Mouse (Mus musculus) lung, adult 2 months (tissue): ENCODE data around the gene Gm20716.

Experiments
- CTCF ChIP-seq: fragments of 200-500 bp; IDR thresholded peaks from 2 replicates; pipeline ENCODE4 v1.5.1; 2011; ENCODE audit warnings: mild to moderate bottlenecking, low read length, control low read depth; ENCODE audit not compliant: insufficient read depth
- POLR2A ChIP-seq: fragments of 200-500 bp; IDR thresholded peaks from 2 replicates; pipeline ENCODE4 v1.6.1; 2011; ENCODE audit warnings: low read depth, mild to moderate bottlenecking, control low read depth, low read length, borderline replicate concordance; ENCODE audit errors: extremely low read depth

DNA sequence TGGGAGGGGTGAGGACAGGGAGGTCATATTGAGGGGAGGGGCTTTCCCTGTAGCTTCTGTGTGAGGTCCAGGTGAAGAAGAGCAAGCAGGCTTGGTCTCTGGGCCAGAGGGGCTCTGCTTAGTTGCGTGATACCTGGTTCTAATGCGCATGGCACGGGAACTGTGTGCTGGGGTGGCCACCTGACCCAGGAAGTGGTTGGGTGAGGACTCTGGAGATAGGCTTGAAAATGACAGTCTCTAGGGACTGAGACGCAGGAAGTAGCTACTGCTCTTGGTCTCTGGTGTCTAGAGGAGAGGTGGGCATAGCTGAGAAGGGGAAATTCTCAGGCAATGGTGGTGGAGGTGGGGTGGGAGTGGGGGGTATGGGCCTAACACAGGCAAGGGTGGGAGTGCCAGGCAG lies 27.0 kb upstream of the Gm20716 start:
- no peak for TF ChIP-seq POLR2A
- no peak for TF ChIP-seq CTCF
